Mouse (Mus musculus) heart, embryonic 14.5 days (tissue): ENCODE data around the gene Olfr734. TPM values are rescaled to one million over a fixed set of nuclear protein-coding genes. Genes with fewer than 3 reads are reported as not detected.

Experiments used
- ATAC-seq: fragments of 200-750 bp; cut with Nextera tagmentation; 2 replicates; pipeline ENCODE4 v1.8.0; 2017; ENCODE audit warnings: low read depth, moderate TSS enrichment; ENCODE audit not compliant: insufficient number of reproducible peaks, insufficient read depth, low FRiP score
- H3K27ac ChIP-seq, 2 experiments: fragments of 200-500 bp in 1 of 2; fragments of 300-500 bp in 1 of 2; sonication (generic) in 1 of 2; replicated peaks in 1 of 2; 2 replicates each; pipeline ENCODE4 v1.5.1; 2012 to 2014; ENCODE audit warnings: low read depth in 2 of 2, low read length in 2 of 2, control low read depth in 1 of 2, mild to moderate bottlenecking in 1 of 2, mixed read lengths in 1 of 2; ENCODE audit not compliant: control insufficient read depth in 1 of 2, insufficient read depth in 1 of 2
- H3K27me3 ChIP-seq: fragments of 300-500 bp; sonication (generic); 2 replicates; pipeline ENCODE4 v1.6.1; 2014; ENCODE audit warnings: mild to moderate bottlenecking, low read length, control low read depth; ENCODE audit not compliant: control insufficient read depth, insufficient read depth
- H3K36me3 ChIP-seq: fragments of 300-500 bp; sonication (generic); 2 replicates; pipeline ENCODE4 v1.6.1; 2014; ENCODE audit warnings: mild to moderate bottlenecking, control low read depth, low read length, mixed read lengths; ENCODE audit not compliant: control insufficient read depth, insufficient read depth
- H3K4me1 ChIP-seq, 2 experiments: fragments of 200-500 bp in 1 of 2; fragments of 300-500 bp in 1 of 2; sonication (generic) in 1 of 2; 2 replicates each; pipeline ENCODE4 v1.6.1; 2012 to 2014; ENCODE audit warnings: low read length in 2 of 2, control low read depth in 1 of 2, mixed read lengths in 1 of 2; ENCODE audit not compliant: control insufficient read depth in 2 of 2, insufficient read depth in 2 of 2
- H3K4me2 ChIP-seq: fragments of 300-500 bp; sonication (generic); 2 replicates; pipeline ENCODE4 v1.6.1; 2014; ENCODE audit warnings: mild to moderate bottlenecking, low read length
- H3K4me3 ChIP-seq, 2 experiments: fragments of 200-500 bp in 1 of 2; fragments of 300-500 bp in 1 of 2; sonication (generic) in 1 of 2; 2 replicates each; pipeline ENCODE4 v1.5.1; 2012 to 2014; ENCODE audit warnings: low read length in 2 of 2, mild to moderate bottlenecking in 2 of 2, control low read depth in 1 of 2, low read depth in 1 of 2, moderate library complexity in 1 of 2; ENCODE audit not compliant: control insufficient read depth in 1 of 2, insufficient read depth in 1 of 2
- H3K9ac ChIP-seq: fragments of 300-500 bp; sonication (generic); 2 replicates; pipeline ENCODE4 v1.6.1; 2014; ENCODE audit warnings: mild to moderate bottlenecking, low read length
- H3K9me3 ChIP-seq: fragments of 300-500 bp; sonication (generic); 2 replicates; pipeline ENCODE4 v1.6.1; 2016; ENCODE audit warnings: low read length, control low read depth; ENCODE audit not compliant: control insufficient read depth
- WGBS: fragments of 180-500 bp; shearing (Covaris S2); extraction: QIAGEN DNeasy Blood & Tissue Kit; methylation state at CpG from one replicate; pipeline ENCODE4 v1.1.7; 2014; 5-methylcytosine and 5-hydroxymethylcytosine counted together
- polyA plus RNA-seq: library from polyadenylated mRNA; unstranded; fragments of >200 nt; fragmentation: Nextera tagmentation; extraction: Ambion mirVana; gene quantifications from 2 replicates; pipeline ENCODE4 v1.2.1, GENCODE M21; 2014

Olfr734 gene
- not detected in 2 replicates for polyA plus RNA-seq

GRCm38 (mm10) chr14:50326661-50327060, at the start of gene Olfr734:
Gene Olfr734, minus strand, starts transcription at chr14:50326761.
- ATAC-seq = no peak
- Histone ChIP-seq H3K27ac (no peak within 1 kb of the TSS), H3K9ac (no peak within 1 kb of the TSS), H3K36me3 (no peaks in the 10 kb centered on the region), H3K4me2 (no peak within 1 kb of the TSS), H3K4me3 (no peak within 1 kb of the TSS), H3K4me1 (no peaks in the 10 kb centered on the region), H3K27me3 (no peaks in the 10 kb centered on the region), H3K9me3 (no peaks in the 10 kb centered on the region)
- 64% methylated on average over 1 of the region's 1 CpGs for WGBS

- H3K4me1 ChIP-seq = no peaks in the 10 kb centered on the region
- no peak overlapping the region for H3K27ac ChIP-seq
- no peaks in the 10 kb centered on the region for H3K9me3 ChIP-seq
- no peaks in the 10 kb centered on the region for H3K36me3 ChIP-seq
- no peaks in the 10 kb centered on the region for H3K27me3 ChIP-seq
- no peak overlapping the region for H3K4me3 ChIP-seq
- H3K9ac ChIP-seq = no peak overlapping the region
- 85% methylated on average over 2 of the region's 2 CpGs for WGBS
- no peak for ATAC-seq
- no peak overlapping the region for H3K4me2 ChIP-seq
Observed at GRCm38 (mm10) chr14:50363561-50363960, 37.0 kb upstream of the Olfr734 start.

DNA sequence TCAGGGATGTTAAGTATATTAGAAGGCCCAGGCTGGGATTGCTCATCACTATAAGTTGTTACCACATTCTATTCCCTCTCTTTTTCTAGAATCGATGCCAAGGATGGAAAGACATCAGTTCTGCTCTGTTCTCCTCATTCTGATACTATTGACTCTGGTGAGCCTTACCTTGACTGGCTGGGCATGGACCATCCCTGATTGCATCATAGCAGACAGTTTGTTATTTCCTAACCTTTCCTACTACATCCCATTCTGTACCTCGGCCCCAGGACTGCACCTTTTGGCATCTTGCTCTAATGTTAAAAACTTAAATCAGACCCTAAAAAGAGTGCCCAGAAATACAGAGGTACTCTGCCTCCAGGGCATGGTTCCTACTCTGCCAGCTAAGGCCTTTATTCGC, 33.9 kb upstream of the Olfr734 start:
- 74% methylated on average over 3 of the region's 3 CpGs for WGBS

DNA sequence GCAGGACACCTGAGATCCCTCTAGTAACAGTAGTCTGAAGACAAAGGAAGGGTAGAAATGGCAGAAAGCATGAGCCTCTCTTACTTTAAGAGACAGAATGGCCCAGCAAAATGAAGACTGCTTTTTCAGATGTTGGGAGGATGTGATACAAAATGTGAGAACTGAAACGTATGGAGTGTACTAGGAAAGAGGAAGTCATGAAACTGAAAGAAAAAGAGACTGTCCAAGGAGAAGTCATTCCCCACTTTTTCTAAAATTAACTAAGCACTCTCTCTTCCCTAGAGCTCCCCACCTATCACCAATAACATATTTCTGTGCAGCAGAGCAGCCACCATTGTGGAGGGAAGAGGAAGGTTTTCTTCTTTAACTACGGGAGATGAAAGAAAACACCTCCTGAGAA, 31.0 kb upstream of the Olfr734 start, which contains the start of gene Tlr11:
Gene Tlr11 (plus strand): TSS at position 322 of the 400 bp plus-strand sequence.
- no peak within 1 kb of the TSS for H3K27ac ChIP-seq
- H3K4me3 ChIP-seq = no peak within 1 kb of the TSS
- no peaks in the 10 kb centered on the region for H3K27me3 ChIP-seq
- no peak within 1 kb of the TSS for H3K4me2 ChIP-seq
- 84% methylated on average over 2 of the region's 2 CpGs for WGBS
- no peaks in the 10 kb centered on the region for H3K9me3 ChIP-seq
- no peak for ATAC-seq
- no peaks in the 10 kb centered on the region for H3K4me1 ChIP-seq
- H3K36me3 ChIP-seq = no peaks in the 10 kb centered on the region
- H3K9ac ChIP-seq = no peak within 1 kb of the TSS

More for the DNA sequence above, 33.9 kb upstream of the Olfr734 start:
- H3K4me1 ChIP-seq = no peaks in the 10 kb centered on the region
- no peaks in the 10 kb centered on the region for H3K36me3 ChIP-seq
- no peaks in the 10 kb centered on the region for H3K9me3 ChIP-seq
- H3K27me3 ChIP-seq = no peaks in the 10 kb centered on the region
- ATAC-seq = no peak
- no peak overlapping the region for H3K4me3 ChIP-seq
- no peak overlapping the region for H3K4me2 ChIP-seq
- no peak overlapping the region for H3K27ac ChIP-seq
- no peak overlapping the region for H3K9ac ChIP-seq

DNA sequence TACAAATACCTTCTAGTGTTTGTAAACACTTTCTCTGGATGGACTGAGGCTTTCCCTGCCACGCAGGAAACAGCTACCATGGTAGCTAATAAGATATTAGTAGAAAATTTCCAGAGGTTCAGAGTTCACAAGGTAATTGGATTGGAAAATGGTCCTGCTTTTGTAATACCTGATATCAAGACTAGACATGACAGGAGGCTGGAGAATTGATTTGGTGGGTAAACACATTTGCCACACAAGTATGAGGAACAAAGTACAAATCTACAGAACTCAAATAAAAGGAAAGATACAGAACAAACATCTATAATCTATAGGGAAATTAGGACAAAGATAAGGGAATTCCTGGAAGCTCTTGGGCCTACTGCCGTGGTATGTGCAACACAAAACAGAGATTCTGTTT, 30.2 kb upstream of the Olfr734 start:
- WGBS = 72% methylated on average over 2 of the region's 2 CpGs
- Histone ChIP-seq H3K4me3 (no peak overlapping the region), H3K9me3 (no peaks in the 10 kb centered on the region), H3K4me1 (no peaks in the 10 kb centered on the region), H3K9ac (no peak overlapping the region), H3K27me3 (no peaks in the 10 kb centered on the region), H3K36me3 (no peaks in the 10 kb centered on the region), H3K27ac (no peak overlapping the region), H3K4me2 (no peak overlapping the region)
- ATAC-seq = no peak

- H3K4me2 ChIP-seq = no peak overlapping the region
- no peak for ATAC-seq
- no peaks in the 10 kb centered on the region for H3K36me3 ChIP-seq
- no peaks in the 10 kb centered on the region for H3K27me3 ChIP-seq
- no peak overlapping the region for H3K27ac ChIP-seq
- H3K9me3 ChIP-seq = no peaks in the 10 kb centered on the region
- WGBS = 31% methylated on average over 3 of the region's 3 CpGs
- H3K4me1 ChIP-seq = no peaks in the 10 kb centered on the region
- no peak overlapping the region for H3K9ac ChIP-seq
- no peak overlapping the region for H3K4me3 ChIP-seq
Observed at GRCm38 (mm10) chr14:50352438-50352837, 25.9 kb upstream of the Olfr734 start.

- no peaks in the 10 kb centered on the region for H3K4me1 ChIP-seq
- 79% methylated on average over 2 of the region's 2 CpGs for WGBS
- no peak within 1 kb of the TSS for H3K4me3 ChIP-seq
- no peak for ATAC-seq
- no peaks in the 10 kb centered on the region for H3K27me3 ChIP-seq
- H3K9me3 ChIP-seq = no peaks in the 10 kb centered on the region
- no peaks in the 10 kb centered on the region for H3K36me3 ChIP-seq
- H3K9ac ChIP-seq = no peak within 1 kb of the TSS
- no peak within 1 kb of the TSS for H3K27ac ChIP-seq
- H3K4me2 ChIP-seq = no peak within 1 kb of the TSS
Observed at GRCm38 (mm10) chr14:50348796-50349195, 22.2 kb upstream of the Olfr734 start, which contains the start of gene Olfr735. Gene Olfr735, minus strand, starts transcription at chr14:50348872.

- no peak within 1 kb of the TSS for H3K9ac ChIP-seq
- H3K27ac ChIP-seq = no peak within 1 kb of the TSS
- no peak within 1 kb of the TSS for H3K4me2 ChIP-seq
- no peaks in the 10 kb centered on the region for H3K27me3 ChIP-seq
- no peaks in the 10 kb centered on the region for H3K36me3 ChIP-seq
- H3K9me3 ChIP-seq = no peaks in the 10 kb centered on the region
- no peaks in the 10 kb centered on the region for H3K4me1 ChIP-seq
- H3K4me3 ChIP-seq = no peak within 1 kb of the TSS
- no peak for ATAC-seq
Observed at GRCm38 (mm10) chr14:50301422-50301821, 25.1 kb downstream of the Olfr734 start, which contains the start of gene Olfr733. Gene Olfr733, minus strand, starts transcription at chr14:50301522.
